Mouse (Mus musculus) brain, embryonic 14.5 days (tissue): ENCODE measurements around the gene Mslnl. TPM values are rescaled to one million over a fixed set of nuclear protein-coding genes. Genes with fewer than 3 reads are reported as not detected.

Experiments used
- DNase-seq: peaks from one replicate; pipeline ENCODE4 v3.0.0-alpha.2; 2011; ENCODE audit warnings: low read depth
- CTCF ChIP-seq: fragments of 200-500 bp; IDR thresholded peaks from 2 replicates; pipeline ENCODE4 v1.5.1; 2012; ENCODE audit warnings: inconsistent platforms, mild to moderate bottlenecking, moderate library complexity, borderline replicate concordance; ENCODE audit not compliant: insufficient read depth, insufficient read length; ENCODE audit errors: extremely low read depth
- POLR2A ChIP-seq: fragments of 200-500 bp; IDR thresholded peaks from 2 replicates; pipeline ENCODE4 v1.6.1; 2012; ENCODE audit warnings: mild to moderate bottlenecking, inconsistent platforms, borderline replicate concordance; ENCODE audit not compliant: poor library complexity, insufficient read depth, insufficient read length, severe bottlenecking; ENCODE audit errors: extremely low read depth
- polyA plus RNA-seq: library from polyadenylated mRNA; depleted of rRNA; stranded (reverse); fragments of >200 nt; gene quantifications from 2 replicates; pipeline ENCODE4 v1.2.3, GENCODE M21; 2012; rRNA removed

Mslnl gene
- polyA plus RNA-seq: 0.09 TPM in 1 of 2 replicates, not detected in the other

GRCm38 (mm10) chr17:25735745-25736144 is at the start of gene Mslnl:
TSS of gene Mslnl (plus strand) at chr17:25736042.
- DNase-seq: no peak
- no peak for TF ChIP-seq CTCF
- no peak for TF ChIP-seq POLR2A

DNA sequence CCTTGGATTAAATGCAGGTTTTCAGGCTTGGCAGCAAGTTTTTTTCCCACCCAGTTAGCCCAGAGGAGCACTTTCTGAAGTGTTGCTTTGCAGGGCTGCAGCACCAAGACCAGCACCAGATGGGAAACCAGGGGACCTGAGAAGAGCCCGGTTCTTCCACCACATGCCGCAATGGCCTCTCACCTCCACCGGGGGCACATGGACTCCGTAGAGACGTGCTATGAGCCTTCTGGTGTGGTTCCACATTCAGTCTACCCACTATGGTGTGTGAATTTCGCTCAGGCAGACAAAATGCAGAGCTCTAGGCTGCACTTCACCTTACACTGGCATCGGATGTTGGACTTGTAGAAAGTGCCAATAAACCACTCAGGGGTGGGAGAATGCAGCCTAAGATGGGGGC is 49.5 kb upstream of the Mslnl start:
- TF ChIP-seq CTCF (peak; percentile 55), POLR2A (no peak)
- no peak for DNase-seq

- no peak for DNase-seq
- TF ChIP-seq POLR2A: no peak
- no peak for TF ChIP-seq CTCF
These were observed 46.9 kb upstream of the Mslnl start for GRCm38 (mm10) chr17:25688922-25689321.

GRCm38 (mm10) chr17:25696263-25696662 is 39.6 kb upstream of the Mslnl start:
- TF ChIP-seq CTCF (no peak), POLR2A (no peak)
- DNase-seq: no peak

DNA sequence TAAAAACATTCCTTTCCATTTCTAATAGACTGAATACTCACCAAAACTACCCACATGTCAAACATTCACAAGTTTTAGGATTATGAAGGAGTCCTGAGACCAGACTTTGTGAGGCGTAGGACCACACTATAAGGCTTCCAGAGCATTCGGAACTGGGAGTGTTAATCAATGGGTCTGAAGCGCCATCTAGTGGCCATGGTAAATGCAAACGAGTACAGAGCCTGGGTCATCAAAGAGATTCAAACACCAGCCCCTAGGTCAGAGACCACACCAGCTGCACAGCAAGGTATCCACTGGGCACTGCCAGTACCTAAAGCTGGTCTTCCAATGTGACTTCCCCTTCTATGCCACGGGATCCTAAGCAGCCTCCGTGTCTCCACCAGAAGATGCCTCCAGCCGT is 37.4 kb upstream of the Mslnl start:
- peak; percentile 85 for DNase-seq
- TF ChIP-seq POLR2A (no peak), CTCF (peak; percentile 84)

GRCm38 (mm10) chr17:25700863-25701496 is 34.9 kb upstream of the Mslnl start:
- DNase-seq: no peak
- TF ChIP-seq CTCF: peak; percentile 40; the same call in 1 of the 2 replicates
- no peak for TF ChIP-seq POLR2A

DNA sequence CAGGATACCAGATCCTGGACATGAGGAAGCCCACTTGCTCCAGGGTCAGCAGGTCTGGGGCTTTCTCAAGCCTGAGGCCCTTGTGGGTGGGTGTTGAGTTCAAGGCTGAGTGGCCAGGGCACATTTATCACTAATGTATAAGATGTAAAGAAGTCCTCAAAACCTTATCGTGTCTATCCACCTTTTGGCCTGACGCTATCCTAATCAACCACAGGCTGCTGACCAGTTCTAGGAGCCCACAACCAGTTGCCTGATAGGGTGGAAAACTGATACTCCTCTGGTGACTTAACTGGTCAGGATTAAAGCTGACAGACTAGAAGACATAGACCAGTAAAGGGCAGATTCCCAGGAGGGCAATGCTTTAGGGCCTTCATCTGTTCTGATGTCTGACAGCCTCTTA is 25.8 kb upstream of the Mslnl start:
- no peak for DNase-seq
- no peak for TF ChIP-seq POLR2A
- TF ChIP-seq CTCF: no peak

DNA sequence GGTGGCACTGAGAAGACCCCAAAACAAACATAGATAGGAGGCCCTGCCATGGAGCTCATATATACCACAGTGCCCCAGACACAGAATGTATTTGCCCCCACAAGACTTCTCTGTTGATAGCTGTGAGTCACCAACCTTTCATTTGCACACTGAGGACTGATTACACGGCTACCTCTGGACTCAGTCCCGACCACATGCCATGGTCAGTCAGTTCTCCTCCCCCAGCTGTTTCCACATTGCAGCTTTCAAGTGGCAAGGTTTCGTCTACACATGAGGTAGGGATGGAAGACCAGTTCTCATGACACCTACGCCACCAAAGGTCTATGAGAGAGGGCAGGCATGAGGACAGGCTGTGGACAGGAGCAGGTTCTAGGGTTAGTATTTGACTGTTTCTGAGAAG is 24.7 kb upstream of the Mslnl start:
- no peak for DNase-seq
- no peak for TF ChIP-seq POLR2A
- TF ChIP-seq CTCF: no peak

DNA sequence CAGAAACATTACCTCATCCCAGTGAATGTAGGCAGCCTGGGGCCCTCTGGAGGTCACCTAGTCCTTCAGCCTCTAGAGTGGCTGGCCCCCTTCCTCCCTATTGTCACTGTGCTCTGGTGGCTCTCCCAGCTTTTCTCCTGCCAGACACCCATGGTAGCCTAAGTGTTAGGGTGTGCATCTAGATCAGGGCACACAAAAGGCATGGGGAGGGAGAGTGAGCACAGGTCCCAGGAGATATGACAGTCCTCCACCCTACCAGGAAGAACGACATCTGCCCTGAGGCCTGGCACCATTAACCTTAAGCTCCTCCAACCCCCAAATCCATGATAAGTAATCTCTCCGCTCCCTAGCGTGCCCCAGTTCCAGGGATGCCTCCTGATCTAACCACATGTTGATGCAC is 20.2 kb upstream of the Mslnl start:
- DNase-seq: no peak
- TF ChIP-seq CTCF (no peak), POLR2A (no peak)

DNA sequence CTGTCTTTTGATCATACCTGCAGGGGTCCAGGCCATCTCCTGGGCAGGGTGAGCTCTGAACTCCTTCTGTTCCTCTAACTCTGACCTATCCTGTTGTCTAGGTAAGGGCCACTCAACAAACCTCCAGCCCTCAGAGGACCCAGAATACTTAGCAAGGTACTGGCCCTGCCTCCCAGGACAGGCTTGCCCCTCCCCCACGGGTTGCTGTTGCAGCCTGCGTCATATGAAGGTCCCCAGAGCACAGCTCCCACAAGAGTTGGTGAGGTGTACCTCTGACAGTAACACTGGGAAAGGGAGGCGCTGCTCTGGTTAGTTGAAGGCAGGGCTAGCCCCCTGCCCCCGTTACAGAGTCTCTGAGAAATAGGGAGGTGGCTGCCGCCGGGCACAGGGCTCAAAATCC is 19.7 kb upstream of the Mslnl start:
- no peak for DNase-seq
- TF ChIP-seq POLR2A: no peak
- no peak for TF ChIP-seq CTCF

DNA sequence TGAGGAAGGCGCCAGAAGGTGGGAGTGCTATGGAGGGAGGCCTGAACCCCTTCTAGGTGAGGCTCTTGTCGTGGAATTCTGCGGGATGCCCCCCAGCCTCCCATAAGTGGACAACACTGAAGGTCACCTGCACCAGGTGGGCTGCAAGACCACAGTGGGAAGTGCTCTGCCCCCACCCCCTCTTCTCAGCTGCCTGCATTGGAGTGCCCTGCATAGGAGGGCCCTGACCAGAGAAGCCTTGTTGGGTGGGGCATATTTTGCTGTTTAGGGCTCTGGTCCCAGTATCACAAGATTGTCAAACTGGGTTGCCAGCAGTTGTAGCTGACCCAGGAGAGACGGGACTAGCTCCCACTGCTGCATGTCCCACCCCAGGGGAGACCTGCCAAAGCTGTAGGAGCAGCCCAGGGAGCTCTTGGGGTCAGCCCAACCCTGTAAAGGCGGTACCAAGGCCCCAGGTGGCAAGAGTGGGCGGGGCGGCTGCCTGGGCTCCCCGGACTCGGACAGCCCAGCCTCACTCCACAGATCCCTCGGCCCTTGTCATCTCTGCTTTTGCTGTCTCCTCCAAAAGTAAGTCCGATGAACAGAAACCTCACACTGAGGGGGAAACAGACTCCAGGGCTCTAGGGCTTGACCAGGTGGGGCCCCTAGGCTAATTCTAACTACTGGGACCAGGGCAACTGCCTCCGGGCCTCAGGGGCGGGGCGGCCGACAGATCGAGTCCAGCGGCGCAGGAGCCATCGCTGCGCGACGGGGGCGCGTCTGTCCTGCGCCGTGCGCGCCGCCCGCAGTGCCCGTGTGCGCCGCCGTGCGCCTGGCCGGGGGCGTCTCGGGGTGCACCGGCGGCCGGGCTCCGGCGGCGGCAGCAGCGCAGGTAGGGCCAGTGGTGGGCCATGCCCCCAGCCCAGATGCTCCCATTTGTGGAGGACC is 18.9 kb upstream of the Mslnl start, which contains the start of gene Gng13:
Gene Gng13, plus strand, starts transcription at position 461 of the 927 bp plus-strand sequence.
- TF ChIP-seq CTCF (no peak), POLR2A (no peak)

More for the DNA sequence above, 18.9 kb upstream of the Mslnl start, which contains the start of gene Gng13:
- no peak for DNase-seq
